Mouse (Mus musculus): ENCODE measurements around the gene Stxbp6. TPM values are rescaled to one million over a fixed set of nuclear protein-coding genes. Genes with fewer than 3 reads are reported as not detected.

The Stxbp6 gene
- total and polyA plus RNA-seq, 3 experiments = not detected

DNA sequence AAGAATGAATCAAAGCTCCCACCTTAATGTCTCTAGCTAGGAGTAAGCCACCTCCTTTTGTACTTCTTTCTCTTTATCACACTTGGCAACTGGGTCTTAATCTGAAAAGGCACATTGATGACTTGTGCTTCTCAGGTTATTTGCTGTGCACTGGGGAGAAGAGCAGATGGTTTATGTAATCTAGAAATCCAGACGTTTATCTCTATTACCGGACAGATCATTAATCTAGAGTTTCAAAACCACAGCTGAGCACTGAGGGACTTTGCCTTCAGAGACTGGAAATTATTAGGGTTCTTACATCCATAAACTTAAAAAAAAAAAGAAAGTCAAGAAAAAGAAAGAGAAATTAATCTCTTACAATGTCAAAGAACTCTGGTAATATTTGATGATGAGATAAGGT lies 262.6 kb downstream of the Stxbp6 start:
- in situ Hi-C loops (cut with MboI; ENCODE audit: low pct_ligation_motif_present, low pct_unique_long_range_greater_than_20kb, low sequenced_read_pairs) = no loop called here
- dilution Hi-C loops (cut with MboI; ENCODE audit: extremely low pct_ligation_motif_present, extremely low pct_unique_long_range_greater_than_20kb, low sequenced_read_pairs) = no loop called here

GRCm38 (mm10) chr12:44804213-44804612 lies 270.3 kb downstream of the Stxbp6 start:
- no peak overlapping the region for H3K27ac ChIP-seq (ENCODE audit: insufficient read depth, low read depth)
- H3K9ac ChIP-seq (ENCODE audit: insufficient read depth, low read depth) = no peak overlapping the region
- H3K79me2 ChIP-seq (replicated peaks; ENCODE audit: control insufficient read depth, extremely low read depth, insufficient read depth, poor library complexity, severe bottlenecking) = no peaks in the 10 kb centered on the region
- no peaks in the 10 kb centered on the region for H3K27me3 ChIP-seq (replicated peaks)
- no peaks in the 10 kb centered on the region for H3K36me3 ChIP-seq (replicated peaks in 1 of 2; ENCODE audit: control insufficient read depth in 1 of 2, insufficient read depth in 1 of 2, low read length in 1 of 2)
- H3K4me3 ChIP-seq (replicated peaks in 1 of 3; ENCODE audit: low read depth in 2 of 3, low read length in 2 of 3, poor library complexity in 1 of 3) = no peak overlapping the region
- no peaks in the 10 kb centered on the region for H3K4me1 ChIP-seq (ENCODE audit: control insufficient read depth in 1 of 2, insufficient read depth in 2 of 2)
- DNase-seq (ENCODE audit: extremely low read depth) = no peak
- TF ChIP-seq NRF1 (IDR thresholded peaks at IDR 0.05; ENCODE audit: low read depth, low read length) (no peak), IRF4 (IDR thresholded peaks at IDR 0.05; ENCODE audit: low read depth, low read length) (no peak), ZKSCAN1 (IDR thresholded peaks at IDR 0.05; ENCODE audit: borderline replicate concordance, low read depth, low read length) (no peak), TCF12 (IDR thresholded peaks at IDR 0.05; ENCODE audit: low read depth, low read length) (no peak), JUN (IDR thresholded peaks at IDR 0.05; ENCODE audit: insufficient read depth, low read depth, low read length) (no peak), MEF2A (IDR thresholded peaks at IDR 0.05; ENCODE audit: borderline replicate concordance, low read depth, low read length) (no peak), ZC3H11A (IDR thresholded peaks at IDR 0.05; ENCODE audit: low read depth, low read length) (no peak), ETS1 (conservative IDR thresholded peaks at IDR 0.05; ENCODE audit: low read depth, low read length) (no peak), ZMIZ1 (IDR thresholded peaks at IDR 0.05; ENCODE audit: low read depth, low read length) (no peak), MAX (IDR thresholded peaks at IDR 0.05; ENCODE audit: low read length) (no peak), MXI1 (IDR thresholded peaks at IDR 0.05; ENCODE audit: low read depth, low read length) (no peak), KAT2A (IDR thresholded peaks at IDR 0.05; ENCODE audit: insufficient replicate concordance, low read length) (no peak), JUND (conservative IDR thresholded peaks at IDR 0.05; ENCODE audit: low read depth, low read length) (no peak), MAZ (IDR thresholded peaks at IDR 0.05; ENCODE audit: low read depth, low read length) (no peak), POLR2AphosphoS2 (IDR thresholded peaks at IDR 0.05; ENCODE audit: low read depth, low read length) (no peak), TBP (conservative IDR thresholded peaks at IDR 0.05; ENCODE audit: low read depth, low read length) (no peak), E2F4 (IDR thresholded peaks at IDR 0.05; ENCODE audit: insufficient replicate concordance, low read depth, low read length) (no peak), CTCF (conservative IDR thresholded peaks at IDR 0.05 in 1 of 2, IDR thresholded peaks at IDR 0.05 in 1 of 2; ENCODE audit: low read depth in 2 of 2, low read length in 2 of 2) (no peak), RAD21 (IDR thresholded peaks at IDR 0.05; ENCODE audit: low read depth, low read length) (no peak), SIN3A (IDR thresholded peaks at IDR 0.05; ENCODE audit: low read length) (no peak)
- in situ Hi-C loops (cut with MboI; ENCODE audit: low pct_ligation_motif_present, low pct_unique_long_range_greater_than_20kb, low sequenced_read_pairs) = no loop called here
- dilution Hi-C loops (cut with MboI; ENCODE audit: extremely low pct_ligation_motif_present, extremely low pct_unique_long_range_greater_than_20kb, low sequenced_read_pairs) = no loop called here
- H3K4me2 ChIP-seq (ENCODE audit: insufficient read depth, low read depth, poor library complexity, severe bottlenecking) = no peak overlapping the region
- H3K9me3 ChIP-seq (replicated peaks; ENCODE audit: low read length) = peaks cover 30% of the 10 kb centered on the region

More for the DNA sequence above, 262.6 kb downstream of the Stxbp6 start:
- Histone ChIP-seq H3K27ac (ENCODE audit: insufficient read depth, low read depth) (no peak overlapping the region), H3K36me3 (replicated peaks in 1 of 2; ENCODE audit: control insufficient read depth in 1 of 2, insufficient read depth in 1 of 2, low read length in 1 of 2) (no peaks in the 10 kb centered on the region), H3K9me3 (replicated peaks; ENCODE audit: low read length) (peaks cover 26% of the 10 kb centered on the region), H3K9ac (ENCODE audit: insufficient read depth, low read depth) (no peak overlapping the region), H3K4me3 (replicated peaks in 1 of 3; ENCODE audit: low read depth in 2 of 3, low read length in 2 of 3, poor library complexity in 1 of 3) (no peak overlapping the region), H3K79me2 (replicated peaks; ENCODE audit: control insufficient read depth, extremely low read depth, insufficient read depth, poor library complexity, severe bottlenecking) (no peaks in the 10 kb centered on the region), H3K4me2 (ENCODE audit: insufficient read depth, low read depth, poor library complexity, severe bottlenecking) (no peak overlapping the region), H3K4me1 (ENCODE audit: control insufficient read depth in 1 of 2, insufficient read depth in 2 of 2) (no peaks in the 10 kb centered on the region), H3K27me3 (replicated peaks) (no peaks in the 10 kb centered on the region)
- no peak for DNase-seq (ENCODE audit: extremely low read depth)
- TF ChIP-seq UBTF (IDR thresholded peaks at IDR 0.05; ENCODE audit: low read depth, low read length) = no peak
- no peak for TF ChIP-seq TCF12 (IDR thresholded peaks at IDR 0.05; ENCODE audit: low read depth, low read length)
- no peak for TF ChIP-seq ZMIZ1 (IDR thresholded peaks at IDR 0.05; ENCODE audit: low read depth, low read length)
- no peak for TF ChIP-seq MEF2A (IDR thresholded peaks at IDR 0.05; ENCODE audit: borderline replicate concordance, low read depth, low read length)
- TF ChIP-seq KAT2A (IDR thresholded peaks at IDR 0.05; ENCODE audit: insufficient replicate concordance, low read length) = no peak
- TF ChIP-seq ELF1 (IDR thresholded peaks at IDR 0.05; ENCODE audit: low read depth, low read length) = no peak
- TF ChIP-seq CTCF (conservative IDR thresholded peaks at IDR 0.05 in 1 of 2, IDR thresholded peaks at IDR 0.05 in 1 of 2; ENCODE audit: low read depth in 2 of 2, low read length in 2 of 2) = no peak
- TF ChIP-seq HCFC1 (IDR thresholded peaks at IDR 0.05; ENCODE audit: low read depth, low read length) = no peak
- TF ChIP-seq TBP (conservative IDR thresholded peaks at IDR 0.05; ENCODE audit: low read depth, low read length) = no peak
- TF ChIP-seq USF1 (IDR thresholded peaks at IDR 0.05; ENCODE audit: low read depth, low read length) = no peak
- TF ChIP-seq SMC3 (IDR thresholded peaks at IDR 0.05; ENCODE audit: low read depth, low read length) = no peak
- no peak for TF ChIP-seq ETS1 (conservative IDR thresholded peaks at IDR 0.05; ENCODE audit: low read depth, low read length)
- no peak for TF ChIP-seq E2F4 (IDR thresholded peaks at IDR 0.05; ENCODE audit: insufficient replicate concordance, low read depth, low read length)
- no peak for TF ChIP-seq RCOR1 (conservative IDR thresholded peaks at IDR 0.05; ENCODE audit: low read depth, low read length)
- no peak for TF ChIP-seq JUN (IDR thresholded peaks at IDR 0.05; ENCODE audit: insufficient read depth, low read depth, low read length)
- TF ChIP-seq RAD21 (IDR thresholded peaks at IDR 0.05; ENCODE audit: low read depth, low read length) = no peak

All from CH12.LX (cell line).